Mouse (Mus musculus) CD4-positive naive resting alpha-beta T cell, adult 57 days (primary cell): ENCODE data around the gene L3mbtl4. TPM values are rescaled to one million over a fixed set of nuclear protein-coding genes. Genes with fewer than 3 reads are reported as not detected.

Experiments used
- total RNA-seq: library from RNA; stranded (reverse); gene quantifications from one replicate; pipeline ENCODE4 v1.2.4, GENCODE M21; 2023

Gene L3mbtl4
- total RNA-seq, result not detected

GRCm38 (mm10) chr17:68273527-68273926 lies at the start of gene L3mbtl4:
Gene L3mbtl4 (plus strand): TSS chr17:68273797.

GRCm38 (mm10) chr17:68826323-68826722 lies 552.7 kb downstream of the L3mbtl4 start, which contains the start of gene Tmem200c:
Gene Tmem200c (plus strand): TSS chr17:68826623.

